Mouse (Mus musculus) erythroblast, embryonic 14.5 days (primary cell): ENCODE data around the gene Zfp593. TPM values are rescaled to one million over a fixed set of nuclear protein-coding genes. Genes with fewer than 3 reads are reported as not detected.

Experiments used
- H3K27me3 ChIP-seq: 2 replicates; pipeline ENCODE4 v1.6.1; 2012; ENCODE audit warnings: inconsistent platforms; ENCODE audit not compliant: control insufficient read depth
- H3K36me3 ChIP-seq: 2 replicates; pipeline ENCODE4 v1.6.1; 2012; ENCODE audit warnings: mild to moderate bottlenecking, inconsistent platforms; ENCODE audit not compliant: control insufficient read depth
- H3K4me1 ChIP-seq: 2 replicates; pipeline ENCODE4 v1.6.1; 2012; ENCODE audit warnings: inconsistent platforms; ENCODE audit not compliant: control insufficient read depth
- H3K4me3 ChIP-seq: replicated peaks from 2 replicates; pipeline ENCODE3; 2012; ENCODE audit warnings: moderate library complexity, mild to moderate bottlenecking, inconsistent platforms
- H3K9me3 ChIP-seq: 2 replicates; pipeline ENCODE4 v1.6.1; 2012; ENCODE audit warnings: low read length, inconsistent platforms, mixed read lengths; ENCODE audit not compliant: control insufficient read depth
- GATA1 ChIP-seq: IDR thresholded peaks from 2 replicates; pipeline ENCODE4 v1.6.1; 2012; ENCODE audit warnings: low read length, inconsistent platforms, mixed read lengths
- TAL1 ChIP-seq: IDR thresholded peaks from 3 replicates; pipeline ENCODE4 v1.6.1; 2012; ENCODE audit warnings: low read length, inconsistent platforms, mixed read lengths
- polyA plus RNA-seq: library from polyadenylated mRNA; stranded (reverse); fragments of >175 nt; gene quantifications from 2 replicates; pipeline ENCODE4 v1.2.3, GENCODE M21; 2012

Zfp593 gene
- polyA plus RNA-seq, 1 experiment, result 1.3 TPM

DNA sequence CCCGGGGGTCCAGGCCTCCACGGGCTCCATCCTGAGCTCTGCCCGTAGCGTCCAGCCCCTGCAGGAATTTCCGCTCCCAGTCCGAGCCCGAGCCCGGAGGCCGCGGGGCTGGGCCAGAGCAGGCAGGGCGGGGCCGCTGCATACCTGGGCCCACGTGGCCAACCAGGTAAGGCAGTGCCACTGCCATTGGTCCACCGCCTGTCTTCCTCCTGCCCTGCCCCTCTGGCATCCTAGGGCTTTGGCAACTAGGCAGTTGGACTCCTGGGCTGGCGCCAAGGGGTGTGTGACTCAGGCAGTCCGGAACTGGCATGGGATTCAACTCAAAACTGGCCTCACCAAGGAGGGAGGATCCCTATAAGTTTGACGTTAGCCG is 7.1 kb downstream of the Zfp593 start, which contains the start of gene Cnksr1:
Cnksr1 (minus strand) TSS at position 121 of the 373 bp plus-strand sequence.
- Histone ChIP-seq H3K27me3 (peaks cover 32% of the 10 kb centered on the region), H3K4me1 (peaks cover 13% of the 10 kb centered on the region), H3K36me3 (no peaks in the 10 kb centered on the region), H3K9me3 (no peaks in the 10 kb centered on the region), H3K4me3 (no peak within 1 kb of the TSS)
- no peak for TF ChIP-seq TAL1
- no peak for TF ChIP-seq GATA1

GRCm38 (mm10) chr4:134237582-134238278 is 7.7 kb downstream of the Zfp593 start:
- Histone ChIP-seq H3K4me3 (no peak overlapping the region), H3K4me1 (peaks cover 13% of the 10 kb centered on the region), H3K36me3 (no peaks in the 10 kb centered on the region), H3K27me3 (peaks cover 32% of the 10 kb centered on the region), H3K9me3 (no peaks in the 10 kb centered on the region)
- no peak for TF ChIP-seq TAL1
- no peak for TF ChIP-seq GATA1

DNA sequence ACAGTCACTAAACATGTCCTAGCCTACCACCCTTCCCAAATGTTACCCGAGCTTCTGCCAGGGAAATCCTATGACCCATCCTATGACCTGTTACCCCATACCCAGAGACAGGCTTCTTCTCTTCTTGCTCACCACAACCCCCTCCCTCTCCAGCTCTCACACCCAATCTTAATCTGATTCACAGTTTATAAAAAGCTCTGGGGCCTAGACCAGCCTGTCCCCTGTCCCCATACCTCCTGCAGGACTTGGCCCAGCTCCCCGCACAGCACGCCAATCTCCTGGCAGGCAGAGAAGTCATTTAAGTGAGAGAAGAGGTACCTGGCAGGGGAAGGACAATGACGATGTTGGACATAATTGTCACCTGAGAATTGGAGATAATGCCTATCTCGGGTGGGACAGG is 10.5 kb downstream of the Zfp593 start:
- TF ChIP-seq GATA1 (no peak), TAL1 (no peak)
- no peak overlapping the region for H3K4me3 ChIP-seq
- no peaks in the 10 kb centered on the region for H3K36me3 ChIP-seq
- H3K27me3 ChIP-seq, result peaks cover 34% of the 10 kb centered on the region
- H3K9me3 ChIP-seq, result no peaks in the 10 kb centered on the region
- peaks cover 13% of the 10 kb centered on the region for H3K4me1 ChIP-seq

DNA sequence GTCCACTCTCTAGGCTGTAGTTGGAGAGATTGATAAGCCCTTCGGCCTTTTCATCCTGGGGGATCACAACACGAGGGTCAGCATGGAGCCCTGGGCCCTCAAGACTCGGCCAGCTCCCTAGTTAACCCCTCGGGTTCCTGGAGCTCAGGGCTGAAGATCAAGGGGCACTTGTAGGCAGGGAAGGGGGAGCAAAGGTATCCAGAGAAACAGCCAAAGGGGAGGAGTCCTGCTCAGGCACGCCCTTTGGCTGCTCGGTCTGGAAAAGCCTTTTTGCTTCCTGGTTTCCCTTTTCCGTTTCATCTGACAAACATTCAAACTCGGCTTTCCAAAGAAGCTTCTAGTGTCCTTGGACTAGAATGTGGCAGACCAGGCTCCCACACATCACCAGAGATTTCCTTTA is 15.0 kb downstream of the Zfp593 start:
- Histone ChIP-seq H3K4me3 (no peak overlapping the region), H3K36me3 (no peaks in the 10 kb centered on the region), H3K4me1 (no peaks in the 10 kb centered on the region), H3K9me3 (no peaks in the 10 kb centered on the region), H3K27me3 (peaks cover 5% of the 10 kb centered on the region; the same call in 1 of the 2 replicates)
- TF ChIP-seq TAL1 (no peak), GATA1 (no peak)

DNA sequence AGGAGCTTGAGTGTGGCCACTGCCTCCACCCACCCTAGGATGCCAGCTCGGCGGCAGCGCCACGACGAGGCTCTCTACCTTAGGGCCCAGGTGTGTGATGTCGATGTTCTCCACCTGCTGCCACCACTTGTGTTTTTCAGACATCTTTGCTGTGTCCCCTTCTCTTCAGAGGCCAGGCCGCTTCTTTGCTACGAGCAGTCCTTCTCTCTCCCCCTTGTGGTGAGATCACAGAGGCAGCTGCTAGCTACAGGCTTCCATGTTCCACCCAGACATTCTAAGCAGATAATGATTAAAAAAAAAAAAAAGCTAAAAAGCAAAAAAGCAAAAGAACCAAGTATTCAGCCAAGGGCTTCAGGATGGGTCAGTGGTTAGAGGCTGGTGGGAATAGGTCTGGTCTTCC is 18.2 kb downstream of the Zfp593 start, which contains the start of gene Catsper4:
Catsper4 (minus strand) TSS at position 190 of the 400 bp plus-strand sequence.
- peaks cover 4% of the 10 kb centered on the region for H3K27me3 ChIP-seq
- H3K9me3 ChIP-seq, result no peaks in the 10 kb centered on the region
- H3K36me3 ChIP-seq, result no peaks in the 10 kb centered on the region
- peaks cover 4% of the 10 kb centered on the region for H3K4me1 ChIP-seq
- H3K4me3 ChIP-seq, result no peak within 1 kb of the TSS
- TF ChIP-seq TAL1 (no peak), GATA1 (no peak)

- no peaks in the 10 kb centered on the region for H3K9me3 ChIP-seq
- H3K4me1 ChIP-seq, result peaks cover 4% of the 10 kb centered on the region
- peaks cover 2% of the 10 kb centered on the region; the same call in 1 of the 2 replicates for H3K27me3 ChIP-seq
- no peaks in the 10 kb centered on the region for H3K36me3 ChIP-seq
- H3K4me3 ChIP-seq, result no peak overlapping the region
- no peak for TF ChIP-seq GATA1
- TF ChIP-seq TAL1, result no peak
These were observed 22.4 kb downstream of the Zfp593 start for GRCm38 (mm10) chr4:134222793-134223600.

DNA sequence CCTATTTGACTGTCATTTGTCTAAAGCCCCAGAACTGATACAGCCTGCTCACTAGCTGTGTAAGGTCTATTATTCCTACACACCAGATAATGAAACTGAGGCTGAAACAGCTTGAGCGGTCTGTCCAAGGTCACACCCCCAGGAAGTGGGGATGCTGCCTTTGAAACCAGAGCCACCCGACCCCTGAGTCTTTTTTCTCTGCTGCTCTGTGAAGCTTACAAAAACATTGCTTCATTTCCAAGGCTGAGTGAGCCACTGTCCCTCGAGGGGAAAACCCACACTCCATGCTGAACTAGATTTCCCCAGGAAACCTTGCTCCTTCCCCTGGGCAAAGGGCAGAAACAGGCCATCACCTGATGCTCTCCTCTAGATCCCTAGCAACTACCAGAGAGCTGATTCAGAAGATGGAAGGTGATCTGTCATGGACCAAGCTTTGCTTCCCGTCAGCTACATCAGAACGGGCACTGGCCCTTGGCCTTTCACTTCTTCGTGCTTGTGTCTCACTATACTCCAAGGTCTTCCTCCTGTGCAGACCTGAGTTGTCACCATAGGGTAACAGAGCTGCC is 38.8 kb downstream of the Zfp593 start:
- Histone ChIP-seq H3K36me3 (no peaks in the 10 kb centered on the region), H3K4me3 (no peak overlapping the region), H3K4me1 (no peaks in the 10 kb centered on the region), H3K27me3 (no peaks in the 10 kb centered on the region), H3K9me3 (no peaks in the 10 kb centered on the region)
- TF ChIP-seq GATA1 (no peak), TAL1 (no peak)

- no peak overlapping the region for H3K4me3 ChIP-seq
- no peaks in the 10 kb centered on the region for H3K27me3 ChIP-seq
- no peaks in the 10 kb centered on the region for H3K36me3 ChIP-seq
- no peaks in the 10 kb centered on the region for H3K9me3 ChIP-seq
- no peak for TF ChIP-seq TAL1
- TF ChIP-seq GATA1, result no peak
- no peaks in the 10 kb centered on the region for H3K4me1 ChIP-seq
These were observed 42.0 kb downstream of the Zfp593 start for GRCm38 (mm10) chr4:134203340-134203896.

GRCm38 (mm10) chr4:134202904-134203303 is 42.5 kb downstream of the Zfp593 start, which contains the start of gene Gm7534:
TSS of gene Gm7534 (minus strand) at chr4:134203004.
- H3K9me3 ChIP-seq, result no peaks in the 10 kb centered on the region
- no peaks in the 10 kb centered on the region for H3K4me1 ChIP-seq
- no peaks in the 10 kb centered on the region for H3K27me3 ChIP-seq
- no peak within 1 kb of the TSS for H3K4me3 ChIP-seq
- TF ChIP-seq GATA1, result no peak
- no peak for TF ChIP-seq TAL1
- H3K36me3 ChIP-seq, result no peaks in the 10 kb centered on the region
